Mouse (Mus musculus): ENCODE results near the gene Brinp3. TPM values are rescaled to one million over a fixed set of nuclear protein-coding genes. Genes with fewer than 3 reads are reported as not detected.
A peak's percentile ranks its signal among the peaks of the same experiment; 100 is the strongest.

Gene Brinp3
- 2.2 and 3.4 TPM in 2 replicates for polyA plus RNA-seq (2016; fragmentation: Nextera tagmentation; extraction: Ambion mirVana)

DNA sequence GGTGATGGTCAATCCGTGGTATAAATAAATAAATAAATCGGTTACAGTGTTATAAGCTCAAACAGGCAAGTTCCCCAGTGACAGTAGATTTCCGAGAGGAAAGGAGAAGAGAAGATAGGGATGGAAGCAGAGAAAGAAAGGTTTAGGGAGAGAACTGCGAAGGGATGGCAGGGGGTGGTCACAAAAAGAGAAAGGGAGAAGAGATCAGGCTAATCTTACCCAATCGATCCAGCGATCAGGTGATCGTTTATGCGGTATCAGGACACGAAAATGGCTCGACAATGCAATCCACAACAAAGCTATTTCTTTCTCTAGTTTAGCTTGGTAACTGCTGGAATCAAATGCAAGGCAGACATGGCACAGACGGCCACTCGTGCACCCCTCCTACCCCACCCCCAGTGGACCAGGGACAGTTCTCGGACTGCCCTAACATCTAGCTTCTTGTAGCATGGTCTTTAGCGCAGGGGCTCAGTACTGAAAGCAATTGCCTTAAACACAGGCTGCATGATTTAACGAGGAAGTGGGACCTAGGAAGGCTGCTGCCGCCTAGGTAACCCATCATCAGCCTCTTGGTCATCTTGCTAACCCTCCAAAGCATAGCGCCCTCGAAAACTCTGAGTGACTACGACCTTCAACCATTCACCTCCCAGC is at the start of gene Brinp3:
Gene Brinp3 (plus strand): TSS at position 80 of the 651 bp plus-strand sequence.
- Histone ChIP-seq H3K36me3 (no peaks in the 10 kb centered on the region), H3K4me2 (replicated peaks) (peak within 1 kb of the TSS; percentile 78), H3K4me1 (peaks cover 11% of the 10 kb centered on the region), H3K27me3 (peaks cover 18% of the 10 kb centered on the region), H3K27ac (replicated peaks) (no peak within 1 kb of the TSS), H3K9me3 (no peaks in the 10 kb centered on the region), H3K4me3 (peak within 1 kb of the TSS; percentile 48), H3K9ac (replicated peaks) (peak within 1 kb of the TSS; percentile 57)
- 2% methylated on average over 19 of the region's 19 CpGs for WGBS
- ATAC-seq (ENCODE audit: low FRiP score, low read depth) = no peak

GRCm38 (mm10) chr1:146494221-146494620 is 339 bp upstream of the Brinp3 start:
- Histone ChIP-seq H3K4me1 (peaks cover 11% of the 10 kb centered on the region), H3K27ac (replicated peaks) (no peak overlapping the region), H3K27me3 (peaks cover 18% of the 10 kb centered on the region), H3K9ac (replicated peaks) (peak overlapping the region; percentile 57), H3K36me3 (no peaks in the 10 kb centered on the region), H3K4me2 (replicated peaks) (peak overlapping the region; percentile 78), H3K4me3 (peak overlapping the region; percentile 48), H3K9me3 (no peaks in the 10 kb centered on the region)
- 0 out of 2 replicates have a peak, but pooled peaks have one; percentile 10 for ATAC-seq (ENCODE audit: low FRiP score, low read depth)
- 5% methylated on average over 7 of the region's 7 CpGs for WGBS

GRCm38 (mm10) chr1:146495386-146495785 is 826 bp downstream of the Brinp3 start:
- peaks cover 18% of the 10 kb centered on the region for H3K27me3 ChIP-seq
- H3K4me3 ChIP-seq = peak overlapping the region; percentile 48
- peaks cover 11% of the 10 kb centered on the region for H3K4me1 ChIP-seq
- no peak for ATAC-seq (ENCODE audit: low FRiP score, low read depth)
- 5% methylated on average over 3 of the region's 3 CpGs for WGBS
- peak overlapping the region; percentile 57; the same call in 1 of the 2 replicates for H3K9ac ChIP-seq (replicated peaks)
- H3K4me2 ChIP-seq (replicated peaks) = peak overlapping the region; percentile 78
- H3K27ac ChIP-seq (replicated peaks) = no peak overlapping the region
- no peaks in the 10 kb centered on the region for H3K9me3 ChIP-seq
- no peaks in the 10 kb centered on the region for H3K36me3 ChIP-seq

GRCm38 (mm10) chr1:146497381-146498081 is 3.0 kb downstream of the Brinp3 start:
- Histone ChIP-seq H3K4me2 (replicated peaks) (peak overlapping the region; percentile 84), H3K4me3 (peak overlapping the region; percentile 53), H3K27me3 (peaks cover 18% of the 10 kb centered on the region), H3K27ac (replicated peaks) (no peak overlapping the region), H3K36me3 (no peaks in the 10 kb centered on the region), H3K4me1 (peaks cover 11% of the 10 kb centered on the region), H3K9me3 (no peaks in the 10 kb centered on the region), H3K9ac (replicated peaks) (peak overlapping the region; percentile 58)
- WGBS = 0% methylated on average over 28 of the region's 28 CpGs
- peak; percentile 84 for ATAC-seq (ENCODE audit: low FRiP score, low read depth)

DNA sequence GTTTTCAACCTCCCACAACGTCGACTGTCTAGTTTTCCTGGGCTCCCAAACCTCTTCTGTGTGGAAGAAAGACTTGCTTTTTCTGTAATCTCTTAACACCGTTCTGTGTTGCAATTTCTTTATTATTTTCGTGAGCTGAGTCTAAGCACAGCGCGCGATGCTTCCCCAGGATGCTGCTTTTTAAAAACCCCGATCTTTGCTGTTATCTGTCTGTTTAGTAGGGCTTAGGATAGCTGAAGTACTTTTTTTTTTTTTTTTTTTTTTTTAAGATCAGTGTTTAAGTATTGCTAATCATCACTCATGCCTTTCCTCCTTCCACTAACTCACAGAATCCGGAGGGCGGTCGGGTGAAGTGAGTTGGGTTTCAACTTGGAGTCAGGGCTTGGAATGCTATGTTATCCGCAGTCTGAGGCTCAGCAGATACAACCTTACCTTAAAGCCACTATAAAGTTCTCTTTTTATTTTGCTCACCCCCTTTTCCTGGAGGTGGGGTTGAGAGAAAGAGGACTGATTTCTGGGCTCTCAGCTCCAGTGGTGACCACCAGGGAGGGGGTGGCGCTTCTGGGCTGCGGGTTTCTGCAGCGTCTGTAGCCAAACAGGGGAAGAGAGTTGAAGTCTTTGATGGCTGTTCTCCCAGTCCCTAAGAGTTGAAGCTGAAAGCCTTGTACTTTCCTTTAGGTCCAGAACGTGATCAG is 3.7 kb downstream of the Brinp3 start:
- peak; percentile 27; the same call in 1 of the 2 replicates for ATAC-seq (ENCODE audit: low FRiP score, low read depth)
- WGBS = under 1% methylated on average over 16 of the region's 16 CpGs
- Histone ChIP-seq H3K36me3 (no peaks in the 10 kb centered on the region), H3K9me3 (no peaks in the 10 kb centered on the region), H3K4me3 (peak overlapping the region; percentile 53), H3K27me3 (peaks cover 18% of the 10 kb centered on the region), H3K4me2 (replicated peaks) (peak overlapping the region; percentile 84), H3K9ac (replicated peaks) (peak overlapping the region; percentile 58), H3K4me1 (peaks cover 11% of the 10 kb centered on the region), H3K27ac (replicated peaks) (no peak overlapping the region)

DNA sequence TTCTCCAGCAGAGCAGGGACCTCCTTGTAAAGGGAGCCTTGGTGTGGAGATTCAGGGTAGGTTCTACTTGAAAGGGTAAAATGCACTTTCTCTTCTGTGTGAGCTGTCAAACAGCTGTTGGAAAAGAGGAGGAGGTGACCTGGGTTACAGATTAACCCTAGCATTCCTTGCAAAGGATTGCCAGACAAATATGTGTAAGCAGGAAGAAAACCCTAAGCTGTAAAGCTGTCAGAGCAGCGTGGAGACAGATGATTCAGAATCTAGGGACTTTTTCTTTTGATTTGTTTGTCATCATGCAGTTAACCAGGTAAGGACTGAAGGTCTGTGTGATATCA is 4.2 kb downstream of the Brinp3 start:
- Histone ChIP-seq H3K4me1 (peaks cover 11% of the 10 kb centered on the region), H3K9ac (replicated peaks) (no peak overlapping the region), H3K27me3 (peaks cover 18% of the 10 kb centered on the region), H3K9me3 (no peaks in the 10 kb centered on the region), H3K36me3 (no peaks in the 10 kb centered on the region), H3K27ac (replicated peaks) (no peak overlapping the region), H3K4me2 (replicated peaks) (peak overlapping the region; percentile 84), H3K4me3 (peak overlapping the region; percentile 53)
- 0% methylated on average over 1 of the region's 1 CpGs for WGBS
- ATAC-seq (ENCODE audit: low FRiP score, low read depth) = no peak

DNA sequence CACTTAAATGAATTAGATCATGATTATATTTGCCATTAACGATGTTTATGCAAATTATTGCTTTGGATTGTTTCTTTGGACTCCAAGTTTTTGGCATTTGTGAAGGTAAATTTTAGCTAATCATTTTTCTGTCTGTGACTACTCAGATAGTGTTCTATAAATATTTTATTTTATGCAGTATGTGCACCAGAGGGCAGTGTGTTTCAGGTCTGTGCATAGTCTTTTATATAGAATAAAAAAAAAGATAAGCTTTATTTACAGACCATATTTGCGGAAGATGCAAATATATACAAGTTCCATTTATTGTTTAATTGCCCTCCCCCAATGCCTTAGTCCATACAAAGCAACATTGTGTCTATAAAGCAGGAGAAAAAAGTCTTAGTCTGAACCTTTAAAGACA is 20.8 kb downstream of the Brinp3 start:
- H3K27me3 ChIP-seq = no peaks in the 10 kb centered on the region
- WGBS = 88% methylated on average over 2 of the region's 2 CpGs

DNA sequence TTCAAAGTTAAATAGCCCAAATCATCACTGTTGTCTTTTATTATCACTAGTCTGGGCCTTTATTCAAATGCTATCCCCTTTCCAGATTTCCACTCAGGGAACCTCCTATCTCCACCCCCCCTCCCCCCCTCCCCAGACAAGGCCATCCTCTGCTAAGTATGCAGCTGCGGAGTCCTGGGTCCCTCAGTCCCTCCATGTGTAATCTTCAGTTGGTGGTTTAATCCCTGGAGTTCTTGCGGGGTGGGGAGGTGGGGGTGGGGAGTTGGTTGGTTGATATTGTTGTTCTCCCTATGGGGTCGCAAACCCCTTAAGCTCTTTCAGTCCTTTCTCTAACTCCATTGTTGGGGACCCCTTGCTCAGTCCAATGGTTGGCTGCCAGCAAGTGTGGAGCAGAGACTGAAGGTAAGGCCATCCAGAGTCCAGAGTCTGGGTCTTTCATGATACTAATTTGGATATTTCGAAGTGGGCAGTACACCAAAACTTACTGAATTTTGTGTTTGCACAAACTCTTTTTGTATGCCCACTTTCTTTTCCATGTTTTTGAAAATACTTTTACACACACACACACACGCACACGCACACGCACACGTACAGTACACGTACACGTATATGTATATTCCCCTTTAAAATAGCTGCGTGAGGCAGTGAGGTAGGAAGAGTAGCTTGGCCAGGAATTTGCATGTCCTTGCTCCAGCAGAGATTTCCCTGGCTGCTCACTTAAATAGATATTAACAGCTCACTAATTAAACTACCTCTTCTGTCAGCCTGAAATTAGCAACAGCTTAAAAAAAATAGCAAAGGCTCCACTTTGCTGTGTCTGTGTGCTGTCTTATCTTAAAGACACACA is 29.4 kb downstream of the Brinp3 start:
- no peaks in the 10 kb centered on the region for H3K27me3 ChIP-seq
- ATAC-seq (ENCODE audit: low FRiP score, low read depth) = peak; percentile 66
- no peak overlapping the region for H3K4me2 ChIP-seq (replicated peaks)
- no peak overlapping the region for H3K9ac ChIP-seq (replicated peaks)
- WGBS = 53% methylated on average over 11 of the region's 11 CpGs
- no peak overlapping the region for H3K4me3 ChIP-seq
- H3K9me3 ChIP-seq = no peaks in the 10 kb centered on the region
- H3K36me3 ChIP-seq = no peaks in the 10 kb centered on the region
- H3K27ac ChIP-seq (replicated peaks) = no peak overlapping the region
- H3K4me1 ChIP-seq = no peaks in the 10 kb centered on the region

More for the DNA sequence above, 20.8 kb downstream of the Brinp3 start:
- no peaks in the 10 kb centered on the region for H3K9me3 ChIP-seq
- H3K4me2 ChIP-seq (replicated peaks) = no peak overlapping the region
- H3K4me1 ChIP-seq = no peaks in the 10 kb centered on the region
- no peak overlapping the region for H3K4me3 ChIP-seq
- H3K9ac ChIP-seq (replicated peaks) = no peak overlapping the region
- no peaks in the 10 kb centered on the region for H3K36me3 ChIP-seq
- ATAC-seq (ENCODE audit: low FRiP score, low read depth) = no peak
- no peak overlapping the region for H3K27ac ChIP-seq (replicated peaks)

- Histone ChIP-seq H3K4me3 (no peak overlapping the region), H3K27ac (replicated peaks) (no peak overlapping the region), H3K4me2 (replicated peaks) (no peak overlapping the region), H3K36me3 (no peaks in the 10 kb centered on the region), H3K9me3 (no peaks in the 10 kb centered on the region), H3K27me3 (no peaks in the 10 kb centered on the region), H3K4me1 (no peaks in the 10 kb centered on the region), H3K9ac (replicated peaks) (no peak overlapping the region)
- no peak for ATAC-seq (ENCODE audit: low FRiP score, low read depth)
Measured at GRCm38 (mm10) chr1:146528572-146528971, 34.0 kb downstream of the Brinp3 start.

DNA sequence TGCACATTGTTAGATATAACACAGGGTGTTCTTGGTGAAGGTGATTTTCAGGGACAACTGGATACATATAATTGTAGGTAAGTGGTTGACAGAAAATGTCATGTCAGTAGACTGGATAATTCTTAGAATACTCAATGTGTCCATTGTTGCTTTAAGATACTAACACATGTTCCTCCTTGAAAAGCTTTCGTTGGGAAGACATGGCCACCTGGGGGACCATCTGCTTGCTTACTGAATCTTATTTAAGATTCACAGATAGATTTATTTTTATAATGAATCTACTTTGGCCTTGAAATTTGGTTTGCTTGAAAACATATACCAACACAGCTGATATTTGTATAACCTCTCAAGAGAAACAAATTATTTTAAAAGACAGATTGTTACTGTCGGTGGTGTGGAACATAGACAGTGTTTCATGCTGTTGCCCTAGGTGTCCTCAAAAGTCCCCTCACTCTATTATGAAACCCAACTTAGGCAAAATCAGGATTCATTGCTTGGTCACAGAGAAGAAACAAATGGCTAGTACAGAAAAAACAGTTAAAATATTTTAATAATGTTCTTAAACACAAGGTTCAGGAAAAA is 52.4 kb downstream of the Brinp3 start:
- no peak for ATAC-seq (ENCODE audit: low FRiP score, low read depth)

GRCm38 (mm10) chr1:146556982-146557381 is 62.4 kb downstream of the Brinp3 start:
- no peak overlapping the region for H3K9ac ChIP-seq (replicated peaks)
- H3K27ac ChIP-seq (replicated peaks) = no peak overlapping the region
- H3K9me3 ChIP-seq = no peaks in the 10 kb centered on the region
- no peak overlapping the region for H3K4me3 ChIP-seq
- H3K27me3 ChIP-seq = no peaks in the 10 kb centered on the region
- no peak for ATAC-seq (ENCODE audit: low FRiP score, low read depth)
- no peaks in the 10 kb centered on the region for H3K36me3 ChIP-seq
- no peaks in the 10 kb centered on the region for H3K4me1 ChIP-seq
- no peak overlapping the region for H3K4me2 ChIP-seq (replicated peaks)

More for the DNA sequence above, 52.4 kb downstream of the Brinp3 start:
- Histone ChIP-seq H3K9ac (replicated peaks) (no peak overlapping the region), H3K4me3 (no peak overlapping the region), H3K4me2 (replicated peaks) (no peak overlapping the region), H3K27me3 (no peaks in the 10 kb centered on the region), H3K4me1 (no peaks in the 10 kb centered on the region), H3K36me3 (no peaks in the 10 kb centered on the region), H3K27ac (replicated peaks) (no peak overlapping the region), H3K9me3 (no peaks in the 10 kb centered on the region)
- 88% methylated on average over 2 of the region's 2 CpGs for WGBS

Data from midbrain, embryonic 12.5 days (tissue).